Mouse (Mus musculus) B cell, adult 2 months (primary cell): Measurements from ENCODE around the gene Vmn1r231.

ENCODE experiments used
- DNase-seq, 2 experiments: peaks; one replicate each; pipeline ENCODE4 v3.0.0; 2022

The Vmn1r231 gene

GRCm38 (mm10) chr17:20904991-20905390 is at the start of gene Vmn1r231:
TSS of gene Vmn1r231 (minus strand) at chr17:20905091.
- no peak for DNase-seq

- no peak for DNase-seq
Measured at GRCm38 (mm10) chr17:20946636-20947035, 41.7 kb upstream of the Vmn1r231 start.

- peak; percentile 21 to 27 for DNase-seq
Measured at GRCm38 (mm10) chr17:20946026-20946565, 41.2 kb upstream of the Vmn1r231 start.

- peak; percentile 97 to 98 for DNase-seq
Measured at GRCm38 (mm10) chr17:20944985-20945891, 40.3 kb upstream of the Vmn1r231 start, which contains the start of gene Ppp2r1a. TSS of gene Ppp2r1a (plus strand) at chr17:20945311.

GRCm38 (mm10) chr17:20944226-20944625 is 39.3 kb upstream of the Vmn1r231 start:
- no peak for DNase-seq

- DNase-seq: no peak
Measured at GRCm38 (mm10) chr17:20919614-20920013, 14.7 kb upstream of the Vmn1r231 start, which contains the start of gene Vmn1r232. TSS of gene Vmn1r232 (minus strand) at chr17:20919714.

- no peak for DNase-seq
Measured at GRCm38 (mm10) chr17:20840144-20840543, 64.7 kb downstream of the Vmn1r231 start, which contains the start of gene Vmn1r230. TSS of gene Vmn1r230 (plus strand) at chr17:20840444.
